Mouse (Mus musculus) layer of hippocampus, postnatal 25 days (tissue): ENCODE measurements at regions not wholly inside any gene's neighbourhood (a gene's known extent, or its start where the extent isn't known, plus 50 kb on each side); places are given as distances from the start of the nearest gene placed in this dataset.

Experiments
- DNase-seq, 2 experiments: peaks; one replicate each; pipeline ENCODE4 v3.0.0; 2022; ENCODE audit warnings: mixed read lengths in 2 of 2, low spot score in 1 of 2; ENCODE audit errors: extremely low spot score in 1 of 2

GRCm38 (mm10) chr12:19387706-19388105, 566.6 kb upstream of the Gm21863 start:
- DNase-seq: peak in 1 of 2 experiments; percentile 6
